Mouse (Mus musculus) heart, embryonic 14.5 days (tissue): ENCODE results near the gene Golt1b. TPM values are rescaled to one million over a fixed set of nuclear protein-coding genes. Genes with fewer than 3 reads are reported as not detected.
"Not testable (repeated sequence)": the region's sequence is repeated elsewhere in the genome, so short reads cannot be mapped to it uniquely, and the experiment has no call there.

ENCODE experiments used
- ATAC-seq: fragments of 200-750 bp; cut with Nextera tagmentation; 2 replicates; pipeline ENCODE4 v1.8.0; 2017; ENCODE audit warnings: low read depth, moderate TSS enrichment; ENCODE audit not compliant: insufficient number of reproducible peaks, insufficient read depth, low FRiP score
- H3K27ac ChIP-seq, 2 experiments: fragments of 200-500 bp in 1 of 2; fragments of 300-500 bp in 1 of 2; sonication (generic) in 1 of 2; replicated peaks in 1 of 2; 2 replicates each; pipeline ENCODE4 v1.5.1; 2012 to 2014; ENCODE audit warnings: low read depth in 2 of 2, low read length in 2 of 2, control low read depth in 1 of 2, mild to moderate bottlenecking in 1 of 2, mixed read lengths in 1 of 2; ENCODE audit not compliant: control insufficient read depth in 1 of 2, insufficient read depth in 1 of 2
- H3K27me3 ChIP-seq: fragments of 300-500 bp; sonication (generic); 2 replicates; pipeline ENCODE4 v1.6.1; 2014; ENCODE audit warnings: mild to moderate bottlenecking, low read length, control low read depth; ENCODE audit not compliant: control insufficient read depth, insufficient read depth
- H3K36me3 ChIP-seq: fragments of 300-500 bp; sonication (generic); 2 replicates; pipeline ENCODE4 v1.6.1; 2014; ENCODE audit warnings: mild to moderate bottlenecking, control low read depth, low read length, mixed read lengths; ENCODE audit not compliant: control insufficient read depth, insufficient read depth
- H3K4me1 ChIP-seq, 2 experiments: fragments of 200-500 bp in 1 of 2; fragments of 300-500 bp in 1 of 2; sonication (generic) in 1 of 2; 2 replicates each; pipeline ENCODE4 v1.6.1; 2012 to 2014; ENCODE audit warnings: low read length in 2 of 2, control low read depth in 1 of 2, mixed read lengths in 1 of 2; ENCODE audit not compliant: control insufficient read depth in 2 of 2, insufficient read depth in 2 of 2
- H3K4me2 ChIP-seq: fragments of 300-500 bp; sonication (generic); 2 replicates; pipeline ENCODE4 v1.6.1; 2014; ENCODE audit warnings: mild to moderate bottlenecking, low read length
- H3K4me3 ChIP-seq, 2 experiments: fragments of 200-500 bp in 1 of 2; fragments of 300-500 bp in 1 of 2; sonication (generic) in 1 of 2; 2 replicates each; pipeline ENCODE4 v1.5.1; 2012 to 2014; ENCODE audit warnings: low read length in 2 of 2, mild to moderate bottlenecking in 2 of 2, control low read depth in 1 of 2, low read depth in 1 of 2, moderate library complexity in 1 of 2; ENCODE audit not compliant: control insufficient read depth in 1 of 2, insufficient read depth in 1 of 2
- H3K9ac ChIP-seq: fragments of 300-500 bp; sonication (generic); 2 replicates; pipeline ENCODE4 v1.6.1; 2014; ENCODE audit warnings: mild to moderate bottlenecking, low read length
- H3K9me3 ChIP-seq: fragments of 300-500 bp; sonication (generic); 2 replicates; pipeline ENCODE4 v1.6.1; 2016; ENCODE audit warnings: low read length, control low read depth; ENCODE audit not compliant: control insufficient read depth
- WGBS: fragments of 180-500 bp; shearing (Covaris S2); extraction: QIAGEN DNeasy Blood & Tissue Kit; methylation state at CpG from one replicate; pipeline ENCODE4 v1.1.7; 2014; 5-methylcytosine and 5-hydroxymethylcytosine counted together
- polyA plus RNA-seq: library from polyadenylated mRNA; unstranded; fragments of >200 nt; fragmentation: Nextera tagmentation; extraction: Ambion mirVana; gene quantifications from 2 replicates; pipeline ENCODE4 v1.2.1, GENCODE M21; 2014

The Golt1b gene
- polyA plus RNA-seq, 1 experiment from 2014 or later, result 73.1 TPM

- Histone ChIP-seq H3K27me3 (no peaks in the 10 kb centered on the region), H3K9me3 (no peaks in the 10 kb centered on the region), H3K36me3 (peaks cover 44% of the 10 kb centered on the region), H3K4me2 (no peak overlapping the region), H3K9ac (no peak overlapping the region), H3K27ac (no peak overlapping the region), H3K4me3 (no peak overlapping the region), H3K4me1 (peaks cover 0 to 7% of the 10 kb centered on the region in 2 experiments; a peak in 2 of 4 replicates)
- ATAC-seq, result no peak
- 67% methylated on average over 11 of the region's 11 CpGs for WGBS
Observed at GRCm38 (mm10) chr6:142347431-142348385, 39.3 kb upstream of the Golt1b start.

GRCm38 (mm10) chr6:142352099-142352498, 34.9 kb upstream of the Golt1b start:
- H3K9ac ChIP-seq, H3K4me3 ChIP-seq, H3K4me2 ChIP-seq, H3K9me3 ChIP-seq, H3K27ac ChIP-seq, ATAC-seq, H3K27me3 ChIP-seq, H3K4me1 ChIP-seq: not testable (repeated sequence)
- 86% methylated on average over 3 of the region's 3 CpGs for WGBS
- peaks cover 77% of the 10 kb centered on the region for H3K36me3 ChIP-seq

- H3K27me3 ChIP-seq, result no peaks in the 10 kb centered on the region
- no peaks in the 10 kb centered on the region for H3K4me1 ChIP-seq
- ATAC-seq, result no peak
- no peak overlapping the region for H3K27ac ChIP-seq
- H3K36me3 ChIP-seq, result peaks cover 87% of the 10 kb centered on the region
- H3K9me3 ChIP-seq, result no peaks in the 10 kb centered on the region
- 59% methylated on average over 7 of the region's 7 CpGs for WGBS
- H3K4me2 ChIP-seq, result no peak overlapping the region
- H3K9ac ChIP-seq, result no peak overlapping the region
- no peak overlapping the region for H3K4me3 ChIP-seq
Observed at GRCm38 (mm10) chr6:142357106-142357505, 29.9 kb upstream of the Golt1b start.

GRCm38 (mm10) chr6:142362036-142362435, 25.0 kb upstream of the Golt1b start:
- 86% methylated on average over 6 of the region's 6 CpGs for WGBS
- Histone ChIP-seq H3K36me3 (peaks cover 90% of the 10 kb centered on the region), H3K4me1 (no peaks in the 10 kb centered on the region), H3K9me3 (no peaks in the 10 kb centered on the region), H3K9ac (no peak overlapping the region), H3K4me3 (no peak overlapping the region), H3K4me2 (no peak overlapping the region), H3K27ac (no peak overlapping the region), H3K27me3 (no peaks in the 10 kb centered on the region)
- no peak for ATAC-seq

GRCm38 (mm10) chr6:142363019-142363576, 23.9 kb upstream of the Golt1b start:
- no peak overlapping the region for H3K4me2 ChIP-seq
- H3K4me3 ChIP-seq, result no peak overlapping the region
- WGBS, result 75% methylated on average over 9 of the region's 9 CpGs
- ATAC-seq, result no peak
- no peaks in the 10 kb centered on the region for H3K4me1 ChIP-seq
- H3K27me3 ChIP-seq, result no peaks in the 10 kb centered on the region
- H3K9ac ChIP-seq, result no peak overlapping the region
- no peak overlapping the region for H3K27ac ChIP-seq
- no peaks in the 10 kb centered on the region for H3K9me3 ChIP-seq
- H3K36me3 ChIP-seq, result peaks cover 91% of the 10 kb centered on the region

- Histone ChIP-seq H3K9ac (no peak overlapping the region), H3K36me3 (peaks cover 90% of the 10 kb centered on the region), H3K9me3 (no peaks in the 10 kb centered on the region), H3K4me1 (no peaks in the 10 kb centered on the region), H3K4me2 (no peak overlapping the region), H3K27me3 (no peaks in the 10 kb centered on the region), H3K4me3 (no peak overlapping the region), H3K27ac (no peak overlapping the region)
- no peak for ATAC-seq
- WGBS, result 67% methylated on average over 8 of the region's 8 CpGs
Observed at GRCm38 (mm10) chr6:142365742-142366472, 21.1 kb upstream of the Golt1b start.

GRCm38 (mm10) chr6:142366473-142367018, 20.5 kb upstream of the Golt1b start:
- H3K4me1 ChIP-seq, result no peaks in the 10 kb centered on the region
- H3K4me3 ChIP-seq, result no peak overlapping the region
- H3K4me2 ChIP-seq, result no peak overlapping the region
- H3K9me3 ChIP-seq, result no peaks in the 10 kb centered on the region
- no peak overlapping the region for H3K9ac ChIP-seq
- 82% methylated on average over 10 of the region's 10 CpGs for WGBS
- H3K27ac ChIP-seq, result no peak overlapping the region
- peaks cover 87% of the 10 kb centered on the region for H3K36me3 ChIP-seq
- ATAC-seq, result no peak
- no peaks in the 10 kb centered on the region for H3K27me3 ChIP-seq
